Comparison of ENCODE assay signal across 8 mouse cellular contexts in the genomic region with DNA sequence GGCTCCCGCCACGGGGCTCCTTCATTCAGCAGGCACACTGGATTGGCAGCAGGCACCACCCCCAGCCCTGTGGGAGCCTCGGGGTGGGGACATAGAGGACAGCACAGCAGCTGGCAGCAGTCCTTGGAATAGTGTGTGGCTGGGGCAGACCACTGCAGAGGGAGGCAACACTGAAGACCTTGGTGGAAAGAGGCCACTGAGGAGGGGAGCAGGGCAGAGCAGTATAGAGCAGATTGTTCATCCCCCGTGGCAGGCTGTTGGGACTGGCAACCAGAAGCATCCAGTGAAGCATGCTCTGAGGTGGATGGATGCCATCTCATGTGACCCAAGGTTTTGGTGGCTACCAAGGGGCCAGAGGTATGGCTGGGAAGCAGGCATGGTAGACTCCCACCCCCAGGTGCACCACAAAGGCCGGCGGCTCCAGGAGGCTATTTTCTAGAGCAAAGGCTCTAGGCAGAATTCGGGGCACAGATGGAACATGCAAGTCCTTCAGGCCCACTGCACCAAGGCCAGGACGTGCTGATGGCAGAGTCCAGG. TPM values are rescaled to one million over a fixed set of nuclear protein-coding genes. Genes with fewer than 3 reads are reported as not detected.
A peak's percentile ranks its signal among the peaks of the same experiment; 100 is the strongest.
DNase-seq lines count a peak whose midpoint lies in the region; ATAC-seq and TF ChIP-seq lines count a peak whose summit lies in the region.

No protein-coding gene starts in this region.

- peak; percentile 26; the same call in 1 of the 2 replicates for ATAC-seq in lung, embryonic 16.5 days (ENCODE audit: low read depth)
- peak; percentile 86 for ATAC-seq in forebrain, embryonic 15.5 days (replicated peaks)
- ATAC-seq in midbrain, embryonic 15.5 days (replicated peaks) = peak; percentile 59

- H3K4me1 ChIP-seq in lung, embryonic 16.5 days (replicated peaks; ENCODE audit: control insufficient read depth, insufficient read depth, low read length) = peaks cover 33% of the 10 kb centered on the region
- peaks cover 32% of the 10 kb centered on the region for H3K4me1 ChIP-seq in lung, adult 2 months (ENCODE audit: control insufficient read depth, insufficient read depth, low read length)
- peaks cover 35% of the 10 kb centered on the region for H3K4me1 ChIP-seq in forebrain, embryonic 15.5 days
- peaks cover 21% of the 10 kb centered on the region for H3K4me1 ChIP-seq in midbrain, embryonic 15.5 days

- no peak for TF ChIP-seq CTCF in lung, adult 2 months (IDR thresholded peaks at IDR 0.05; ENCODE audit: insufficient read depth, low read length)

- peak; percentile 60 for DNase-seq in adrenal gland, postnatal 10 days
- no peak for DNase-seq in adrenal gland, adult 8-10 months
- DNase-seq in lung, adult 2 months = no peak
- DNase-seq in gastrocnemius, postnatal 10 days = no peak
- no peak for DNase-seq in urinary bladder, postnatal 25 days (ENCODE audit: low spot score)

- no peaks in the 10 kb centered on the region for H3K27me3 ChIP-seq in lung, embryonic 16.5 days (ENCODE audit: control insufficient read depth, insufficient read depth, low read depth, low read length)
- H3K27me3 ChIP-seq in forebrain, embryonic 15.5 days = no peaks in the 10 kb centered on the region
- no peaks in the 10 kb centered on the region for H3K27me3 ChIP-seq in midbrain, embryonic 15.5 days (replicated peaks)

- H3K36me3 ChIP-seq in lung, embryonic 16.5 days (ENCODE audit: control insufficient read depth, insufficient read depth, low read length) = no peaks in the 10 kb centered on the region
- H3K36me3 ChIP-seq in forebrain, embryonic 15.5 days = no peaks in the 10 kb centered on the region
- H3K36me3 ChIP-seq in midbrain, embryonic 15.5 days (replicated peaks) = no peaks in the 10 kb centered on the region

- TF ChIP-seq POLR2A in lung, adult 2 months (IDR thresholded peaks at IDR 0.05; ENCODE audit: borderline replicate concordance, extremely low read depth, low read depth, low read length) = no peak

- no peak overlapping the region for H3K9ac ChIP-seq in lung, embryonic 16.5 days (ENCODE audit: low read length)
- no peak overlapping the region for H3K9ac ChIP-seq in forebrain, embryonic 15.5 days (replicated peaks)
- H3K9ac ChIP-seq in midbrain, embryonic 15.5 days = no peak overlapping the region

- WGBS in lung, embryonic 16.5 days = 63% methylated on average over 8 of the region's 8 CpGs
- 55% methylated on average over 8 of the region's 8 CpGs for WGBS in lung, adult 2 months
- 47% methylated on average over 8 of the region's 8 CpGs for WGBS in forebrain, embryonic 15.5 days
- WGBS in midbrain, embryonic 15.5 days = 51% methylated on average over 8 of the region's 8 CpGs

- H3K27ac ChIP-seq in lung, embryonic 16.5 days (ENCODE audit: low read length) = no peak overlapping the region
- H3K27ac ChIP-seq in forebrain, embryonic 15.5 days (replicated peaks) = peak overlapping the region; percentile 75
- H3K27ac ChIP-seq in midbrain, embryonic 15.5 days = no peak overlapping the region

- H3K9me3 ChIP-seq in lung, embryonic 16.5 days (ENCODE audit: control insufficient read depth, low read length) = no peaks in the 10 kb centered on the region
- no peaks in the 10 kb centered on the region for H3K9me3 ChIP-seq in forebrain, embryonic 15.5 days
- H3K9me3 ChIP-seq in midbrain, embryonic 15.5 days = no peaks in the 10 kb centered on the region

- H3K4me2 ChIP-seq in lung, embryonic 16.5 days (ENCODE audit: low read depth, low read length) = no peak overlapping the region
- H3K4me2 ChIP-seq in forebrain, embryonic 15.5 days (replicated peaks) = no peak overlapping the region
- H3K4me2 ChIP-seq in midbrain, embryonic 15.5 days = no peak overlapping the region

- no peak overlapping the region for H3K4me3 ChIP-seq in lung, embryonic 16.5 days (ENCODE audit: low read length)
- no peak overlapping the region for H3K4me3 ChIP-seq in lung, adult 2 months (replicated peaks; ENCODE audit: extremely low read depth, low read depth, low read length)
- no peak overlapping the region for H3K4me3 ChIP-seq in forebrain, embryonic 15.5 days
- no peak overlapping the region for H3K4me3 ChIP-seq in midbrain, embryonic 15.5 days

RNA-seq across cellular contexts. Expression of a gene that starts 20.7 kb away (rescaled TPM):
- 10 to 100 TPM; 59.2 to 60.8 TPM for total RNA-seq in adrenal gland, postnatal 10 days (2021)
- 10 to 100 TPM; 68.3 to 88.3 (median 81.8) TPM for total RNA-seq in adrenal gland, adult 8-10 months (2022)
- 18.3 and 21.4 TPM in 2 replicates for polyA plus RNA-seq in lung, embryonic 16.5 days (2015; fragmentation: Nextera tagmentation; extraction: Ambion mirVana)
- 113 and 121 TPM in 2 replicates for polyA plus RNA-seq in lung, adult 2 months (2012; rRNA removed)
- polyA plus RNA-seq in forebrain, embryonic 15.5 days (2015; fragmentation: Nextera tagmentation; extraction: Ambion mirVana) = 37.8 and 40.5 TPM in 2 replicates
- polyA plus RNA-seq in midbrain, embryonic 15.5 days (2015; fragmentation: Nextera tagmentation; extraction: Ambion mirVana) = 44.0 and 48.3 TPM in 2 replicates
- 10 to 100 TPM; 38.7 to 41.1 TPM for total RNA-seq in gastrocnemius, postnatal 10 days (2021)

RNA-seq across cellular contexts. Expression of a gene that starts 24.6 kb away (rescaled TPM):
- total RNA-seq in adrenal gland, postnatal 10 days (2021) = under 1 TPM; 0.18 to 0.21 TPM
- total RNA-seq in adrenal gland, adult 8-10 months (2022) = under 1 TPM in 2 of 4 experiments, not detected in 2; 0.13 to 0.31 TPM
- 0.16 TPM in 1 of 2 replicates, not detected in the other for polyA plus RNA-seq in lung, embryonic 16.5 days (2015; fragmentation: Nextera tagmentation; extraction: Ambion mirVana)
- polyA plus RNA-seq in lung, adult 2 months (2012; rRNA removed) = 0.62 and 17.3 TPM in 2 replicates
- polyA plus RNA-seq in forebrain, embryonic 15.5 days (2015; fragmentation: Nextera tagmentation; extraction: Ambion mirVana) = 0.66 and 0.75 TPM in 2 replicates
- 0.74 and 0.95 TPM in 2 replicates for polyA plus RNA-seq in midbrain, embryonic 15.5 days (2015; fragmentation: Nextera tagmentation; extraction: Ambion mirVana)
- total RNA-seq in gastrocnemius, postnatal 10 days (2021) = not detected

RNA-seq across cellular contexts. Expression of a gene that starts 34.0 kb away (rescaled TPM):
- total RNA-seq in adrenal gland, postnatal 10 days (2021) = 10 to 100 TPM; 76.6 to 80.9 TPM
- 100 to 1,000 TPM in 1 of 4 experiments, 10 to 100 TPM in 3; 77.7 to 107 (median 90.3) TPM for total RNA-seq in adrenal gland, adult 8-10 months (2022)
- 104 and 111 TPM in 2 replicates for polyA plus RNA-seq in lung, embryonic 16.5 days (2015; fragmentation: Nextera tagmentation; extraction: Ambion mirVana)
- polyA plus RNA-seq in lung, adult 2 months (2012; rRNA removed) = 63.1 and 93.4 TPM in 2 replicates
- 35.3 and 43.0 TPM in 2 replicates for polyA plus RNA-seq in forebrain, embryonic 15.5 days (2015; fragmentation: Nextera tagmentation; extraction: Ambion mirVana)
- polyA plus RNA-seq in midbrain, embryonic 15.5 days (2015; fragmentation: Nextera tagmentation; extraction: Ambion mirVana) = 38.3 and 39.1 TPM in 2 replicates
- total RNA-seq in gastrocnemius, postnatal 10 days (2021) = 10 to 100 TPM; 24.6 to 26.5 TPM

RNA-seq across cellular contexts. Expression of a gene that starts 34.1 kb away (rescaled TPM):
- 1 to 10 TPM; 5.2 to 5.4 TPM for total RNA-seq in adrenal gland, postnatal 10 days (2021)
- 10 to 100 TPM; 12.7 to 15.4 (median 13.6) TPM for total RNA-seq in adrenal gland, adult 8-10 months (2022)
- 1.4 TPM in 2 replicates for polyA plus RNA-seq in lung, embryonic 16.5 days (2015; fragmentation: Nextera tagmentation; extraction: Ambion mirVana)
- polyA plus RNA-seq in lung, adult 2 months (2012; rRNA removed) = 12.2 and 12.9 TPM in 2 replicates
- polyA plus RNA-seq in forebrain, embryonic 15.5 days (2015; fragmentation: Nextera tagmentation; extraction: Ambion mirVana) = 4.9 and 5.4 TPM in 2 replicates
- polyA plus RNA-seq in midbrain, embryonic 15.5 days (2015; fragmentation: Nextera tagmentation; extraction: Ambion mirVana) = 4.8 and 5.0 TPM in 2 replicates
- 1 to 10 TPM; 2.2 to 2.4 TPM for total RNA-seq in gastrocnemius, postnatal 10 days (2021)

RNA-seq across cellular contexts. Expression of a gene that starts 34.9 kb away (rescaled TPM):
- total RNA-seq in adrenal gland, postnatal 10 days (2021) = under 1 TPM; 0.55 to 0.60 TPM
- total RNA-seq in adrenal gland, adult 8-10 months (2022) = under 1 TPM; 0.52 to 0.68 (median 0.57) TPM
- polyA plus RNA-seq in lung, embryonic 16.5 days (2015; fragmentation: Nextera tagmentation; extraction: Ambion mirVana) = 0.40 and 0.57 TPM in 2 replicates
- polyA plus RNA-seq in lung, adult 2 months (2012; rRNA removed) = 4.3 and 5.0 TPM in 2 replicates
- polyA plus RNA-seq in forebrain, embryonic 15.5 days (2015; fragmentation: Nextera tagmentation; extraction: Ambion mirVana) = 0.19 and 0.57 TPM in 2 replicates
- 0.25 and 0.26 TPM in 2 replicates for polyA plus RNA-seq in midbrain, embryonic 15.5 days (2015; fragmentation: Nextera tagmentation; extraction: Ambion mirVana)
- total RNA-seq in gastrocnemius, postnatal 10 days (2021) = under 1 TPM; 0.21 to 0.23 TPM

Comparison
In these comparisons a context has a peak if more than half of its experiments do, and no peak if none do; other contexts are left out.
1. ATAC-seq: peak in every context shown above with its lines; median percentile 86 in forebrain, embryonic 15.5 days; 59 in midbrain, embryonic 15.5 days; 26 in lung, embryonic 16.5 days.